Mouse (Mus musculus) liver, adult 10 weeks (tissue): Measurements from ENCODE around the gene Nt5m. TPM values are rescaled to one million over a fixed set of nuclear protein-coding genes. Genes with fewer than 3 reads are reported as not detected.

ENCODE experiments used
- polyA plus RNA-seq: library from polyadenylated mRNA; stranded (reverse); fragments of 350-450 nt; fragmentation: Illumina TruSeq; extraction: RNeasy Lipid Tissue Mini Kit (QIAGEN cat#74804); gene quantifications from one replicate; pipeline ENCODE4 v1.2.3, GENCODE M21; 2014; ENCODE audit warnings: low read depth, low replicate concordance

Gene Nt5m
- polyA plus RNA-seq, result 3.4 TPM

GRCm38 (mm10) chr11:59839008-59839458 lies at the start of gene Nt5m:
TSS of gene Nt5m (plus strand) at chr11:59839447.

GRCm38 (mm10) chr11:59809670-59810474 lies 29.4 kb upstream of the Nt5m start, which contains the start of gene Flcn:
TSS of gene Flcn (minus strand) at chr11:59810016.

GRCm38 (mm10) chr11:59839459-59840126 lies 346 bp downstream of the Nt5m start, which contains the start of gene Cops3:
TSS of gene Cops3 (minus strand) at chr11:59839838.

Other genes with a start within 250 kb of the Nt5m start
- not detected for gene Olfr223, start 246.2 kb upstream of the Nt5m start, polyA plus RNA-seq
- gene Mprip, start 178.1 kb upstream of the Nt5m start, polyA plus RNA-seq, result 15.0 TPM
- 0.21 TPM for gene Pld6, start 51.8 kb upstream of the Nt5m start, polyA plus RNA-seq
- 3.4 TPM for gene Flcn, start 29.4 kb upstream of the Nt5m start, polyA plus RNA-seq
- 90.0 TPM for gene Cops3, start 391 bp downstream of the Nt5m start, polyA plus RNA-seq
- 2.4 TPM for gene Med9, start 108.8 kb downstream of the Nt5m start, polyA plus RNA-seq
- gene Rasd1, start 125.5 kb downstream of the Nt5m start, polyA plus RNA-seq, result not detected
- 28.9 TPM for gene Pemt, start 207.0 kb downstream of the Nt5m start, polyA plus RNA-seq